Mouse (Mus musculus) erythroblast, embryonic 14.5 days (primary cell): Measurements from ENCODE around the gene Kcne4. TPM values are rescaled to one million over a fixed set of nuclear protein-coding genes. Genes with fewer than 3 reads are reported as not detected.

ENCODE experiments used
- H3K27me3 ChIP-seq: 2 replicates; pipeline ENCODE4 v1.6.1; 2012; ENCODE audit warnings: inconsistent platforms; ENCODE audit not compliant: control insufficient read depth
- H3K36me3 ChIP-seq: 2 replicates; pipeline ENCODE4 v1.6.1; 2012; ENCODE audit warnings: mild to moderate bottlenecking, inconsistent platforms; ENCODE audit not compliant: control insufficient read depth
- H3K4me1 ChIP-seq: 2 replicates; pipeline ENCODE4 v1.6.1; 2012; ENCODE audit warnings: inconsistent platforms; ENCODE audit not compliant: control insufficient read depth
- H3K4me3 ChIP-seq: replicated peaks from 2 replicates; pipeline ENCODE3; 2012; ENCODE audit warnings: moderate library complexity, mild to moderate bottlenecking, inconsistent platforms
- H3K9me3 ChIP-seq: 2 replicates; pipeline ENCODE4 v1.6.1; 2012; ENCODE audit warnings: low read length, inconsistent platforms, mixed read lengths; ENCODE audit not compliant: control insufficient read depth
- GATA1 ChIP-seq: IDR thresholded peaks from 2 replicates; pipeline ENCODE4 v1.6.1; 2012; ENCODE audit warnings: low read length, inconsistent platforms, mixed read lengths
- TAL1 ChIP-seq: IDR thresholded peaks from 3 replicates; pipeline ENCODE4 v1.6.1; 2012; ENCODE audit warnings: low read length, inconsistent platforms, mixed read lengths
- polyA plus RNA-seq: library from polyadenylated mRNA; stranded (reverse); fragments of >175 nt; gene quantifications from 2 replicates; pipeline ENCODE4 v1.2.3, GENCODE M21; 2012

Kcne4 gene
- polyA plus RNA-seq, 1 experiment, result not detected

DNA sequence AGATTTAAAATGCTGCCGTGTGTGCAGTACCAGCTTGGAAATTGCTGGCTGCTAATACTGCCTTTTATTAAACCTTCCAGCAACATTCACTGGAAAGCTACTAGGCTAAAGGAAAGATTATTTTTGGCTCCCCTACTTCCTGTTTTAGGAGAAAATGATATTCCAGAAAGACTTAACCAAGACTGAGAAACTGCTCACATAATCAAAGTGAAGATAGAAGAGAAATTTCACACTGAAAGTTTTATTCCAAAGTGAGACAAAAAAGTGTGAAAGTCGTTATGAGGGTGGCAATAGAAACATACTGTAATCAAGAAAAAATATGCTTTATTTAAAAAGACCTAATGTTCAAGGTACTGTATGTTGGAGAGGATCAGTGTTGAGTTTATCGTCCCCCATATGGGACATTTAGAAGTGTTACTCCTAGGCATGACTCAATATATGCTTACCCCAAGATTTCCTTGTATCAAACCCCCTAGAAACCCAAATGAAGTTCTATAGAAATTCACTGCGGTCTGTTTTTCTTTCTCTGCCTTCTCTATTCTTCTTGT is 48.3 kb downstream of the Kcne4 start:
- H3K27me3 ChIP-seq, result no peaks in the 10 kb centered on the region
- no peak overlapping the region for H3K4me3 ChIP-seq
- TF ChIP-seq GATA1, result no peak
- no peak for TF ChIP-seq TAL1
- no peaks in the 10 kb centered on the region for H3K36me3 ChIP-seq
- no peaks in the 10 kb centered on the region for H3K4me1 ChIP-seq
- peaks cover 4% of the 10 kb centered on the region; the same call in 1 of the 2 replicates for H3K9me3 ChIP-seq

DNA sequence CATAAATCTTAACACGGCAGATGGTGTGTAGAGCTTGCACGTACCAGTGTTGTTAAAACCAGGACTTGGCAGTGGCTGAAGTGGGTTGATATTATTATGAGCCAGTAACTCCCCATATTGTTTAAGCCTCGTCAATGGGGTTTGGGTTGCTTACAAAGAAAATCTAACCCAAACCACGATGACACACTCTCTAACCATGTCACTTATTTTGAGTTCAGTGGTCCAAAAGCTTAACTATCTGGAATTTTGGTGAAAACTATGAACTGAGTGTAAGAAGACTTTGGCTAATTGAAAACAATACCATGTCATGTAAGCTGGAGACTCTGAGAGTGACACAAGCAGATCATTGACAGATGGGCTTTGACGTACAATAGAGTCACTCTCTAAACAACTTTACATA is 49.4 kb downstream of the Kcne4 start:
- no peak overlapping the region for H3K4me3 ChIP-seq
- H3K27me3 ChIP-seq, result no peaks in the 10 kb centered on the region
- H3K4me1 ChIP-seq, result no peaks in the 10 kb centered on the region
- TF ChIP-seq TAL1 (no peak), GATA1 (no peak)
- no peaks in the 10 kb centered on the region for H3K36me3 ChIP-seq
- peaks cover 3% of the 10 kb centered on the region; the same call in 1 of the 2 replicates for H3K9me3 ChIP-seq

DNA sequence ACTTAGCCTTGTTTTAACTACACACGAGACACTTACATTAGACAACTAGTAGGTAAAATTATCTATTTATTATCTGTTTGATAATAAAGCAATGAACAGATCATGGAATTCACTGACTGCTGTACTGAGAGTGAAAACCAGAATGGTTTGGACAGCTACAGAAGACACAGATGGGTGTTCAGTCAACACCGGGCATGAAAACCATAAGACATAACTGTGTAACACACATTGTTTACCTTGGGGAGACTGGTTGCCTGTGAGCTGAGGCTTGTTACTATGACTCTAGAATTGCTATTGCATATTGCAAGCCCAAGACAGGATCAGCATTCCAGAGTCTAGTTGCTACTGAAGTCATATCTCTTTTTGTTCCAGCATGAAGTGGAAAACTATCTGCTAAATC is 49.9 kb downstream of the Kcne4 start:
- TF ChIP-seq GATA1, result no peak
- no peak for TF ChIP-seq TAL1
- peaks cover 3% of the 10 kb centered on the region; the same call in 1 of the 2 replicates for H3K9me3 ChIP-seq
- no peaks in the 10 kb centered on the region for H3K4me1 ChIP-seq
- H3K27me3 ChIP-seq, result no peaks in the 10 kb centered on the region
- H3K4me3 ChIP-seq, result no peak overlapping the region
- no peaks in the 10 kb centered on the region for H3K36me3 ChIP-seq

Other genes with a start within 250 kb of the Kcne4 start
- 0.11 and 0.16 TPM in 2 replicates for gene Acsl3, start 158.9 kb upstream of the Kcne4 start, polyA plus RNA-seq
- gene Utp14b, start 158.7 kb upstream of the Kcne4 start, polyA plus RNA-seq, result 0.01 and 0.02 TPM in 2 replicates